Mouse (Mus musculus): ENCODE data around the gene Slc2a8. TPM values are rescaled to one million over a fixed set of nuclear protein-coding genes. Genes with fewer than 3 reads are reported as not detected.
A peak's percentile ranks its signal among the peaks of the same experiment; 100 is the strongest.

Gene Slc2a8
- polyA plus RNA-seq, 1 experiment from 2014 or later: 17.6 TPM

DNA sequence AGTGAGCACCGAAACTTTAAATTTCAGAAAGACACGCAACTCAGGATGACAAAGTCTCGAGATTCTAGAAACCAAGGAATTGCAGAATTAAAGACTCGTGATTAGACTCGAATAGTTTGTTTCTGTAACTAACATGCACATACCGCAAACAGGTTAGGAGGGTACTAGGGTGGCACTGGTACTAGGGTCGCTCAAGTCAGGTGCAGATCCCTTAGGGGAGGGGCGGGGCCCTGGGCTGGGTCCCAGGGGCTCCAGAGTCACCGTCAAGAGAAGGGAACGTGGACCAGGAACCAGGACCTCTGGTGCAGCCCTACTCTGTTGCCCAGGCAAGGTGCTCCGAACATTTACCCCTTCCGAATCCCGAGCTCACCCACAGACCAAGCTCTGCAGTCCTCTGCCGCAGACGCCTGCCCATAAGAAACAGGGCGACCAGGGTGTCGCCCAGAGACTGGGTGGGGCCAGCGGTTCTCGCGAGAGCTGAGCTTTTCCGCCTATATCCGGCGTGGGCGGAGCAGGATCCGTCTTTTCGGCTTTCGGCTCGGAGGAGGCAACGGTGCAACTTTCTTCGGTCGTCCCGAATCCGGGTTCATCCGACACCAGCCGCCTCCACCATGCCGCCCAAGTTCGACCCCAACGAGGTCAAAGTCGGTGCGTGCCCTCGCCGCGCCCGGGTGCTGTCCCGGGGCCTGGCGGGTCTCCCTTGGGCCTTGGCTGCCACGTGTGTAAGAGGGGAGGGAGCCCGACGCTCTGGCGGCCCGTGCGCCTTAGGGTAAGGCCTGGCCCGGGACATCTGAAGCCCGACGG, 20.5 kb downstream of the Slc2a8 start, which contains the start of the genes Rpl12 and Lrsam1:
Gene Rpl12 (plus strand): TSS at position 368 of the 804 bp plus-strand sequence.
Gene Lrsam1 (minus strand): TSS at position 423 of the 804 bp plus-strand sequence.
- H3K36me3 ChIP-seq (ENCODE audit: control insufficient read depth, insufficient read depth, low read length): peaks cover 12% of the 10 kb centered on the region

GRCm38 (mm10) chr2:32960273-32960672, 21.6 kb downstream of the Slc2a8 start:
- WGBS: 91% methylated on average over 4 of the region's 4 CpGs
- Histone ChIP-seq H3K9me3 (ENCODE audit: control insufficient read depth, low read length) (no peaks in the 10 kb centered on the region), H3K9ac (replicated peaks; ENCODE audit: low read depth, low read length) (0 out of 2 replicates have a peak overlapping the region, but pooled peaks have one; percentile 83), H3K27ac (ENCODE audit: low read depth, low read length) (no peak overlapping the region), H3K4me3 (ENCODE audit: low read depth, low read length) (0 out of 2 replicates have a peak overlapping the region, but pooled peaks have one; percentile 73), H3K4me1 (ENCODE audit: control insufficient read depth, insufficient read depth, low read length) (peaks cover 20% of the 10 kb centered on the region), H3K36me3 (ENCODE audit: control insufficient read depth, insufficient read depth, low read length) (peaks cover 12% of the 10 kb centered on the region), H3K27me3 (ENCODE audit: control insufficient read depth, insufficient read depth, low read length) (no peaks in the 10 kb centered on the region), H3K4me2 (ENCODE audit: low read depth, low read length) (peak overlapping the region; percentile 99)
- no peak for ATAC-seq (ENCODE audit: low read depth)

More for the DNA sequence above, 20.5 kb downstream of the Slc2a8 start, which contains the start of the genes Rpl12 and Lrsam1:
- WGBS: 3% methylated on average over 55 of the region's 55 CpGs
- Histone ChIP-seq H3K4me1 (ENCODE audit: control insufficient read depth, insufficient read depth, low read length) (peaks cover 22% of the 10 kb centered on the region), H3K4me3 (ENCODE audit: low read depth, low read length) (peak within 1 kb of the TSS; percentile 73), H3K27me3 (ENCODE audit: control insufficient read depth, insufficient read depth, low read length) (no peaks in the 10 kb centered on the region), H3K9me3 (ENCODE audit: control insufficient read depth, low read length) (no peaks in the 10 kb centered on the region), H3K9ac (replicated peaks; ENCODE audit: low read depth, low read length) (peak within 1 kb of the TSS; percentile 83), H3K4me2 (ENCODE audit: low read depth, low read length) (peak within 1 kb of the TSS; percentile 99), H3K27ac (ENCODE audit: low read depth, low read length) (peak within 1 kb of the TSS; percentile 76)
- ATAC-seq (ENCODE audit: low read depth): peak; percentile 94

DNA sequence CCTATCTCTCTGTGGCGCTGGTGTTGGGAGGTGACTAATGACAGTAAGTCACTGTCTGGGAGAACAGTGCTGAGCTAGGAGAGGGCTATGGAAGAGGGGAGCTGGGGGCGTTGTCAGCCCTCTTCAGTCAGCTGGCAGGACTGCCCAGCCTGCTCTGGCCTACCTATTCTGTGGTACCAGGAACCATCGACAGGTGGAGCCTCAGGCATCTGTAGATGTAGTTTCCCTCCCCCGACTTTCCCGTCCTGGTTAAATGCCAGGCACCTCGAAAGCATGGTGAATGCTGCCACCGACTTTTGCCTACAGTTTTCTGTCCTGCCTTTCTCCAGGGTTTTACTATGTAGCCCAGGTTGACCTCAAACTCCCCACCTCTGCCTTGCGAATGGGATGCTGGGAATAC, 24.5 kb downstream of the Slc2a8 start:
- Histone ChIP-seq H3K36me3 (ENCODE audit: control insufficient read depth, insufficient read depth, low read length) (peaks cover 5% of the 10 kb centered on the region; the same call in 1 of the 2 replicates), H3K4me1 (ENCODE audit: control insufficient read depth, insufficient read depth, low read length) (peaks cover 9% of the 10 kb centered on the region; the same call in 1 of the 2 replicates), H3K27me3 (ENCODE audit: control insufficient read depth, insufficient read depth, low read length) (no peaks in the 10 kb centered on the region), H3K9ac (replicated peaks; ENCODE audit: low read depth, low read length) (no peak overlapping the region), H3K9me3 (ENCODE audit: control insufficient read depth, low read length) (no peaks in the 10 kb centered on the region), H3K27ac (ENCODE audit: low read depth, low read length) (no peak overlapping the region), H3K4me2 (ENCODE audit: low read depth, low read length) (no peak overlapping the region), H3K4me3 (ENCODE audit: low read depth, low read length) (no peak overlapping the region)
- 64% methylated on average over 8 of the region's 8 CpGs for WGBS
- ATAC-seq (ENCODE audit: low read depth): no peak

- H3K9me3 ChIP-seq (ENCODE audit: control insufficient read depth, low read length): no peaks in the 10 kb centered on the region
- no peak overlapping the region for H3K4me2 ChIP-seq (ENCODE audit: low read depth, low read length)
- no peaks in the 10 kb centered on the region for H3K27me3 ChIP-seq (ENCODE audit: control insufficient read depth, insufficient read depth, low read length)
- H3K4me3 ChIP-seq (ENCODE audit: low read depth, low read length): no peak overlapping the region
- 84% methylated on average over 2 of the region's 2 CpGs for WGBS
- H3K27ac ChIP-seq (ENCODE audit: low read depth, low read length): no peak overlapping the region
- peaks cover 12% of the 10 kb centered on the region; the same call in 1 of the 2 replicates for H3K36me3 ChIP-seq (ENCODE audit: control insufficient read depth, insufficient read depth, low read length)
- ATAC-seq (ENCODE audit: low read depth): no peak
- H3K4me1 ChIP-seq (ENCODE audit: control insufficient read depth, insufficient read depth, low read length): no peaks in the 10 kb centered on the region
- H3K9ac ChIP-seq (replicated peaks; ENCODE audit: low read depth, low read length): no peak overlapping the region
These were observed 27.3 kb downstream of the Slc2a8 start for GRCm38 (mm10) chr2:32954581-32954980.

DNA sequence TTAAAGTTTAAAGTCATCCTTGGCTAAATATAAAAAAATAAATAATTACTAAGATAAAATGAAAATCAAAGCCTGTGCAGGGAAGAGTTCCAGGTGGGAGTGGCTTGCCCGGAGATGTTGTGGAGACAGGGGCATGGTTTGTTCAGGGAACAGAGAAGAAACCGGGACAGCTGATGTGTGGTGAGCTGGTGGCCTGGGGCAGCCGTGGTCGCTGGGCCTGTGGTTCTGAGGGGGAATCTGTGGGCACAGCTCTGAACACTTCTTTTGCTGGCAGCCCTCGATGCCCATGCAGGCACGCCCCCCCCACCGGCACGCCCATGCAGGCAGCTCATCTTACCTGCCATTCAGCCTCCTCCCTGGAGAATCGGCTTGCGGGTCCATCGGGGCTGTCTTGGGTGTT, 34.4 kb downstream of the Slc2a8 start:
- WGBS: 90% methylated on average over 11 of the region's 11 CpGs

GRCm38 (mm10) chr2:32940483-32940882, 41.4 kb downstream of the Slc2a8 start:
- H3K4me2 ChIP-seq (ENCODE audit: low read depth, low read length): no peak overlapping the region
- no peak overlapping the region for H3K9ac ChIP-seq (replicated peaks; ENCODE audit: low read depth, low read length)
- ATAC-seq (ENCODE audit: low read depth): no peak
- no peaks in the 10 kb centered on the region for H3K27me3 ChIP-seq (ENCODE audit: control insufficient read depth, insufficient read depth, low read length)
- H3K4me3 ChIP-seq (ENCODE audit: low read depth, low read length): no peak overlapping the region
- no peaks in the 10 kb centered on the region for H3K4me1 ChIP-seq (ENCODE audit: control insufficient read depth, insufficient read depth, low read length)
- peaks cover 50% of the 10 kb centered on the region for H3K36me3 ChIP-seq (ENCODE audit: control insufficient read depth, insufficient read depth, low read length)
- no peak overlapping the region for H3K27ac ChIP-seq (ENCODE audit: low read depth, low read length)
- 94% methylated on average over 4 of the region's 4 CpGs for WGBS
- no peaks in the 10 kb centered on the region for H3K9me3 ChIP-seq (ENCODE audit: control insufficient read depth, low read length)

More for the DNA sequence above, 34.4 kb downstream of the Slc2a8 start:
- no peaks in the 10 kb centered on the region for H3K27me3 ChIP-seq (ENCODE audit: control insufficient read depth, insufficient read depth, low read length)
- no peaks in the 10 kb centered on the region for H3K9me3 ChIP-seq (ENCODE audit: control insufficient read depth, low read length)
- no peak overlapping the region for H3K27ac ChIP-seq (ENCODE audit: low read depth, low read length)
- no peak for ATAC-seq (ENCODE audit: low read depth)
- H3K36me3 ChIP-seq (ENCODE audit: control insufficient read depth, insufficient read depth, low read length): peaks cover 39% of the 10 kb centered on the region
- H3K4me1 ChIP-seq (ENCODE audit: control insufficient read depth, insufficient read depth, low read length): no peaks in the 10 kb centered on the region
- no peak overlapping the region for H3K4me3 ChIP-seq (ENCODE audit: low read depth, low read length)
- no peak overlapping the region for H3K9ac ChIP-seq (replicated peaks; ENCODE audit: low read depth, low read length)
- no peak overlapping the region for H3K4me2 ChIP-seq (ENCODE audit: low read depth, low read length)

DNA sequence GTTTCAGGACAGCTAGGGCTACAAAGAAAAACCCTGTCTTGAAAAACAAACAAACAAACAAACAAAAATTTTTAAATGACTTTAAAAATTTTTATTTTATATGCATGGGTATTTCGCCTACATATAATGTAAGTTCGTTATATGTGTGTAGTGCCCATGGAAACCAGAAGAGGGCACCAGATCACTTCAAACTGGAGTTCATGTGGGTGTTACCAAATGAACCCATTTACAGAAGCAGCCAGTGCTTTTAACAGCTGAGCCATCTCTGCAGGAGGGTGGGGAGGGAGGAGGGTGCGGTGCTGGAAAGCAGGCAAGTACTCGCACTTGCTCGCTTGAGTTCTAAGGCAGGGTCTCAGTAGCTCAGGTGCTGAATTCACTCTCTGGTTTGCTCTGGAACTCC, 42.5 kb downstream of the Slc2a8 start:
- ATAC-seq (ENCODE audit: low read depth): no peak
- H3K9ac ChIP-seq (replicated peaks; ENCODE audit: low read depth, low read length): no peak overlapping the region
- H3K4me3 ChIP-seq (ENCODE audit: low read depth, low read length): no peak overlapping the region
- no peak overlapping the region for H3K4me2 ChIP-seq (ENCODE audit: low read depth, low read length)
- H3K4me1 ChIP-seq (ENCODE audit: control insufficient read depth, insufficient read depth, low read length): no peaks in the 10 kb centered on the region
- no peaks in the 10 kb centered on the region for H3K27me3 ChIP-seq (ENCODE audit: control insufficient read depth, insufficient read depth, low read length)
- WGBS: 56% methylated on average over 5 of the region's 5 CpGs
- no peaks in the 10 kb centered on the region for H3K9me3 ChIP-seq (ENCODE audit: control insufficient read depth, low read length)
- no peak overlapping the region for H3K27ac ChIP-seq (ENCODE audit: low read depth, low read length)
- peaks cover 45% of the 10 kb centered on the region for H3K36me3 ChIP-seq (ENCODE audit: control insufficient read depth, insufficient read depth, low read length)

- Histone ChIP-seq H3K4me1 (ENCODE audit: control insufficient read depth, insufficient read depth, low read length) (no peaks in the 10 kb centered on the region), H3K9ac (replicated peaks; ENCODE audit: low read depth, low read length) (no peak overlapping the region), H3K27me3 (ENCODE audit: control insufficient read depth, insufficient read depth, low read length) (no peaks in the 10 kb centered on the region), H3K4me3 (ENCODE audit: low read depth, low read length) (no peak overlapping the region), H3K36me3 (ENCODE audit: control insufficient read depth, insufficient read depth, low read length) (peaks cover 43% of the 10 kb centered on the region), H3K27ac (ENCODE audit: low read depth, low read length) (no peak overlapping the region), H3K9me3 (ENCODE audit: control insufficient read depth, low read length) (no peaks in the 10 kb centered on the region), H3K4me2 (ENCODE audit: low read depth, low read length) (no peak overlapping the region)
- ATAC-seq (ENCODE audit: low read depth): no peak
- 96% methylated on average over 5 of the region's 5 CpGs for WGBS
These were observed 43.1 kb downstream of the Slc2a8 start for GRCm38 (mm10) chr2:32938741-32939140.

DNA sequence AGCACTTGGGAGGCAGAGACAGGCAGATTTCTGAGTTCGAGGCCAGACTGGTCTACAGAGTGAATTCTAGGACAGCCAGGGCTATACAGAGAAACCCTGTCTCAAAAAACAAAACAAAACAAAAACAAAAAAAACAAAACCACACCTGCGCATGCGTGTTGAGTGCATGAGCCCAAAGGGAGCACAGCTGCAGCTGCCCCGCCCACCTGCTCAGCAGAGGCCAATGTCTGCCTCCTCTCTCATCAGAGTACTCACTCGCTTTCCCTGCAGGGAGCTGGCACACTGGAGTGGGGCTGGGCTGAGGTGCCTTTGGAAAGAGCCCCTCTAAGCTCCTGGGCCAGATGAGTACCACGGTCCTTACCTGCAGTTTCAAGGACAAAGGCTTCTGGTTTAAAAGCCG, 50.2 kb downstream of the Slc2a8 start:
- Histone ChIP-seq H3K4me1 (ENCODE audit: control insufficient read depth, insufficient read depth, low read length) (no peaks in the 10 kb centered on the region), H3K27ac (ENCODE audit: low read depth, low read length) (no peak overlapping the region), H3K36me3 (ENCODE audit: control insufficient read depth, insufficient read depth, low read length) (peaks cover 16% of the 10 kb centered on the region), H3K4me2 (ENCODE audit: low read depth, low read length) (no peak overlapping the region), H3K27me3 (ENCODE audit: control insufficient read depth, insufficient read depth, low read length) (no peaks in the 10 kb centered on the region), H3K9me3 (ENCODE audit: control insufficient read depth, low read length) (no peaks in the 10 kb centered on the region), H3K9ac (replicated peaks; ENCODE audit: low read depth, low read length) (no peak overlapping the region), H3K4me3 (ENCODE audit: low read depth, low read length) (no peak overlapping the region)
- ATAC-seq (ENCODE audit: low read depth): no peak
- 81% methylated on average over 7 of the region's 7 CpGs for WGBS

Data from neural tube, embryonic 14.5 days (tissue).